Mouse (Mus musculus) intestine, embryonic 16.5 days (tissue): ENCODE data around the gene Ccdc91. TPM values are rescaled to one million over a fixed set of nuclear protein-coding genes. Genes with fewer than 3 reads are reported as not detected.

Source experiments
- ATAC-seq: fragments of 200-750 bp; cut with Nextera tagmentation; 2 replicates; pipeline ENCODE4 v1.8.0; 2017; ENCODE audit warnings: moderate TSS enrichment, moderate library complexity
- H3K27ac ChIP-seq: fragments of 300-500 bp; sonication (generic); 2 replicates; pipeline ENCODE4 v1.5.1; 2014; ENCODE audit warnings: mild to moderate bottlenecking, low read length
- H3K27me3 ChIP-seq: fragments of 300-500 bp; sonication (generic); replicated peaks from 2 replicates; pipeline ENCODE4 v1.6.1; 2014; ENCODE audit warnings: low read length, control low read depth, mixed read lengths; ENCODE audit not compliant: control insufficient read depth, insufficient read depth
- H3K36me3 ChIP-seq: fragments of 300-500 bp; sonication (generic); 2 replicates; pipeline ENCODE4 v1.6.1; 2014; ENCODE audit warnings: low read length, control low read depth; ENCODE audit not compliant: control insufficient read depth, insufficient read depth
- H3K4me1 ChIP-seq: fragments of 300-500 bp; sonication (generic); 2 replicates; pipeline ENCODE4 v1.6.1; 2014; ENCODE audit warnings: low read length, control low read depth, mixed read lengths; ENCODE audit not compliant: control insufficient read depth, insufficient read depth
- H3K4me2 ChIP-seq: fragments of 300-500 bp; sonication (generic); 2 replicates; pipeline ENCODE4 v1.6.1; 2014; ENCODE audit warnings: low read depth, low read length, control low read depth
- H3K4me3 ChIP-seq: fragments of 300-500 bp; sonication (generic); 2 replicates; pipeline ENCODE4 v1.5.1; 2014; ENCODE audit warnings: mild to moderate bottlenecking, low read length
- H3K9ac ChIP-seq: fragments of 300-500 bp; sonication (generic); 2 replicates; pipeline ENCODE4 v1.6.1; 2014; ENCODE audit warnings: low read depth, low read length
- H3K9me3 ChIP-seq: fragments of 300-500 bp; sonication (generic); 2 replicates; pipeline ENCODE4 v1.6.1; 2016; ENCODE audit warnings: low read length, control low read depth; ENCODE audit not compliant: control insufficient read depth
- WGBS: fragments of 180-500 bp; shearing (Covaris S2); extraction: QIAGEN DNeasy Blood & Tissue Kit; methylation state at CpG from one replicate; pipeline ENCODE4 v1.1.7; 2014; 5-methylcytosine and 5-hydroxymethylcytosine counted together
- polyA plus RNA-seq: library from polyadenylated mRNA; unstranded; fragments of >200 nt; fragmentation: Nextera tagmentation; extraction: Ambion mirVana; gene quantifications from 2 replicates; pipeline ENCODE4 v1.2.1, GENCODE M21; 2015

The Ccdc91 gene
- 28.0 and 29.8 TPM in 2 replicates for polyA plus RNA-seq

DNA sequence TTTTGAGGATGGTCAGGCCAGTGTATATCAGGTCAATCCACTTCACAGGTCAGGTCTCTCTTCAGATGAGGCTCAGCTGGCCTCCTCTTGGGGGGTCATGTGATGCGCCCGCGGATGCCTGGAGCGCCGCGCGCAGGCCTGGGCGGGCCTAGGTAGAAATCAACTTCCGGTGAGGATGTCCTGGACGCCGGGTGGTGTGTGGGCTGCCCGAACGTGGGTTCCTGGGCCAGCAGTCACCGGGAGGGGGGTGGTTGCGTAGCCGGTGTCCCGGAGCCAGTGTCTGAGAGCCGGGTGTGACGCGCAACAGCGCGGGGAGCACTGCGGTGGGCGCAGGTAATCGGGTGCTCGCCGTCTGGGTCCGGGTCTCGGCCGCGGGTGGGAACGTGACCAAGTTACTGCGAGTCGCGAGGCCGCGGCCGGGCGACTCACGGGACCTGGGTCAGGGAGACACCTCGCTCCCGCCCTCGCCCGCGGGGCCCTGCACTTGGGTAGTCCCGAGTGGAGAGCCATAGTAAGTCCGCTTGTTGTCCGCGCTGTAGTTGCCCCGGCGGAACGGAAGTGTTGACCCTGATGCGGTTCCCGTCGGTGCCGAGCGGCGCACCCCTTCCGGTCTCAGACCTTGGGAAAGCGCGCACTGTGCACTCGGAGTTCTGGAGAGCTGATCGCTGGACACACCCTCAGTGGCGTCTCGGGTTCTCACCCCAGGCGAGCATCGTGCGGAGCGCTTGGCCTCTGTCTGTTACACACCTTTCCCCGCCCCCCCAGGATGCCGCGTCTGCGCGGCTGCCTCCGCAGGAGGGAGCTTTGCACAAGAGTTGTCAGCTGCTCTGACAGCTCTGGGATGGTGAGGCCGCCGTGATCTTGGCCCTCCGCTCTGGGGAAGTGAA is at the start of gene Ccdc91:
TSS of gene Ccdc91 (plus strand) at position 102 of the 887 bp plus-strand sequence.
- no peaks in the 10 kb centered on the region for H3K36me3 ChIP-seq
- peaks cover 4% of the 10 kb centered on the region; the same call in 1 of the 2 replicates for H3K4me1 ChIP-seq
- peak within 1 kb of the TSS; percentile 84 for H3K4me2 ChIP-seq
- WGBS: under 1% methylated on average over 78 of the region's 78 CpGs
- H3K27ac ChIP-seq: peak within 1 kb of the TSS; percentile 86
- H3K9ac ChIP-seq: peak within 1 kb of the TSS; percentile 88
- ATAC-seq: peak; percentile 99
- no peaks in the 10 kb centered on the region for H3K9me3 ChIP-seq
- peak within 1 kb of the TSS; percentile 75 for H3K4me3 ChIP-seq
- no peaks in the 10 kb centered on the region for H3K27me3 ChIP-seq

- H3K9me3 ChIP-seq: no peaks in the 10 kb centered on the region
- WGBS: 77% methylated on average over 11 of the region's 11 CpGs
- no peak for ATAC-seq
- H3K4me1 ChIP-seq: no peaks in the 10 kb centered on the region
- H3K9ac ChIP-seq: no peak overlapping the region
- H3K4me2 ChIP-seq: no peak overlapping the region
- H3K36me3 ChIP-seq: no peaks in the 10 kb centered on the region
- H3K27ac ChIP-seq: no peak overlapping the region
- no peaks in the 10 kb centered on the region for H3K27me3 ChIP-seq
- no peak overlapping the region for H3K4me3 ChIP-seq
Measured at GRCm38 (mm10) chr6:147426927-147427487, 48.6 kb upstream of the Ccdc91 start.

GRCm38 (mm10) chr6:147455775-147456174 is 19.9 kb upstream of the Ccdc91 start:
- H3K36me3 ChIP-seq: no peaks in the 10 kb centered on the region
- no peaks in the 10 kb centered on the region for H3K9me3 ChIP-seq
- no peak overlapping the region for H3K9ac ChIP-seq
- H3K4me2 ChIP-seq: no peak overlapping the region
- ATAC-seq: no peak
- no peak overlapping the region for H3K27ac ChIP-seq
- H3K4me3 ChIP-seq: no peak overlapping the region
- no peaks in the 10 kb centered on the region for H3K27me3 ChIP-seq
- H3K4me1 ChIP-seq: no peaks in the 10 kb centered on the region
- 85% methylated on average over 5 of the region's 5 CpGs for WGBS

- Histone ChIP-seq H3K27me3 (no peaks in the 10 kb centered on the region), H3K4me1 (no peaks in the 10 kb centered on the region), H3K9me3 (no peaks in the 10 kb centered on the region), H3K27ac (no peak overlapping the region), H3K36me3 (no peaks in the 10 kb centered on the region), H3K9ac (no peak overlapping the region), H3K4me2 (no peak overlapping the region), H3K4me3 (no peak overlapping the region)
- ATAC-seq: no peak
- WGBS: 87% methylated on average over 11 of the region's 11 CpGs
Measured at GRCm38 (mm10) chr6:147458637-147459301, 16.9 kb upstream of the Ccdc91 start.

- no peak overlapping the region for H3K4me2 ChIP-seq
- 56% methylated on average over 5 of the region's 5 CpGs for WGBS
- no peaks in the 10 kb centered on the region for H3K36me3 ChIP-seq
- H3K9me3 ChIP-seq: no peaks in the 10 kb centered on the region
- H3K4me3 ChIP-seq: no peak overlapping the region
- ATAC-seq: no peak
- no peak overlapping the region for H3K9ac ChIP-seq
- H3K27ac ChIP-seq: no peak overlapping the region
- no peaks in the 10 kb centered on the region for H3K27me3 ChIP-seq
- H3K4me1 ChIP-seq: no peaks in the 10 kb centered on the region
Measured at GRCm38 (mm10) chr6:147470016-147470415, 5.6 kb upstream of the Ccdc91 start.

DNA sequence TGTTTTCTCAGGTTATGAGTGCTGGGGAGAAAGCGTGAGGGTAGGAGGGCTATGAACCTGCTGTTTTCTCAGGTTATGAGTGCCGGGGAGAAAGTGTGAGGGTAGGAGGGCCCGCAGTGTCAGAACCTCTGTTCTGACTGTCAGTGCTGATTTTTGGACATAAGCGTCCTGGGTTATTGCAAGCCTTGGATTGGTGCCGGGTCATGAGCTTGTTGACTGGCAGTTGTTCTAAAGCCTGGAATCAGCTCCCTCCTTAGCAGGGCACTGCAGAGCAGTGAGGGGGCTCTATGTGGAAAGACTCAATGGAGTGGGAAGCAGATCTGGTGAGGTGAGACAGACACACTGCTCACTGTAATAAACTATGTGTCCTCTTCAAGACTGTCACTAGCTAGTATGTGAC is 5.5 kb downstream of the Ccdc91 start:
- peaks cover 4% of the 10 kb centered on the region; the same call in 1 of the 2 replicates for H3K4me1 ChIP-seq
- 92% methylated on average over 5 of the region's 5 CpGs for WGBS

GRCm38 (mm10) chr6:147490120-147490519 is 14.5 kb downstream of the Ccdc91 start:
- Histone ChIP-seq H3K4me1 (no peaks in the 10 kb centered on the region), H3K9me3 (no peaks in the 10 kb centered on the region), H3K36me3 (no peaks in the 10 kb centered on the region), H3K27me3 (no peaks in the 10 kb centered on the region), H3K27ac (no peak overlapping the region), H3K4me3 (no peak overlapping the region), H3K9ac (no peak overlapping the region), H3K4me2 (no peak overlapping the region)
- 94% methylated on average over 3 of the region's 3 CpGs for WGBS
- ATAC-seq: no peak

More for the DNA sequence above, 5.5 kb downstream of the Ccdc91 start:
- no peaks in the 10 kb centered on the region for H3K36me3 ChIP-seq
- H3K4me3 ChIP-seq: no peak overlapping the region
- ATAC-seq: no peak
- H3K27ac ChIP-seq: no peak overlapping the region
- no peaks in the 10 kb centered on the region for H3K9me3 ChIP-seq
- H3K27me3 ChIP-seq: no peaks in the 10 kb centered on the region
- H3K4me2 ChIP-seq: no peak overlapping the region
- no peak overlapping the region for H3K9ac ChIP-seq

GRCm38 (mm10) chr6:147492551-147492950 is 16.9 kb downstream of the Ccdc91 start:
- no peaks in the 10 kb centered on the region for H3K9me3 ChIP-seq
- no peaks in the 10 kb centered on the region for H3K27me3 ChIP-seq
- no peak overlapping the region for H3K4me2 ChIP-seq
- no peak overlapping the region for H3K9ac ChIP-seq
- WGBS: 87% methylated on average over 4 of the region's 4 CpGs
- H3K27ac ChIP-seq: no peak overlapping the region
- no peak overlapping the region for H3K4me3 ChIP-seq
- H3K4me1 ChIP-seq: no peaks in the 10 kb centered on the region
- ATAC-seq: no peak
- no peaks in the 10 kb centered on the region for H3K36me3 ChIP-seq

DNA sequence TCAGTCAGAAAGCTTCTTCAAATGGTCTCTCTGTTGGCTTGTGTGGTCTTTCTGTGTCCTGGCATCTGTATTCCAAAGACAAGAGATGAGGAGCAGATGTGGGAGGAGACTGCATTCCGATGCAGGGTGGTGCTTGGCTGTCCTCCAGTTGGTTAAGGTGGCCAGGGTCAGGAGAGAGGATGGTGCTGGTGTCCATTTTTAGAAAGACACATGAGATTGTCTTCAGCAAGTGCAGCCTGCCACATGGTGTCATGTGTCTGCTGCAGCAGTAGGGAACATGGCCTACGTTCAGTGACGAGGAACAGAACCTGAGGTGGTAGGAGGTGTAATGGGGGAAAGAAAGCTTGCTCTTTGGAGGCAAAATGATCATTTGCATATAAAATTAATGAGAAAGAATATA is 25.8 kb downstream of the Ccdc91 start:
- no peaks in the 10 kb centered on the region for H3K9me3 ChIP-seq
- no peaks in the 10 kb centered on the region for H3K36me3 ChIP-seq
- H3K4me3 ChIP-seq: no peak overlapping the region
- H3K27me3 ChIP-seq: no peaks in the 10 kb centered on the region
- no peaks in the 10 kb centered on the region for H3K4me1 ChIP-seq
- ATAC-seq: no peak
- 83% methylated on average over 3 of the region's 3 CpGs for WGBS
- H3K27ac ChIP-seq: no peak overlapping the region
- no peak overlapping the region for H3K4me2 ChIP-seq
- H3K9ac ChIP-seq: no peak overlapping the region
